Mouse (Mus musculus): ENCODE data around the gene Fkbp11. TPM values are rescaled to one million over a fixed set of nuclear protein-coding genes. Genes with fewer than 3 reads are reported as not detected.

The Fkbp11 gene
- polyA plus RNA-seq, 1 experiment from 2014 or later, result 24.3 TPM

GRCm38 (mm10) chr15:98699190-98700105 lies 28.6 kb downstream of the Fkbp11 start:
- 5% methylated on average over 40 of the region's 40 CpGs for WGBS
- Histone ChIP-seq H3K4me2 (ENCODE audit: low read depth, severe bottlenecking) (peak overlapping the region; percentile 54), H3K4me1 (ENCODE audit: control insufficient read depth, insufficient read depth, low read length) (0 out of 2 replicates have a peak, but pooled peaks cover 3% of the 10 kb centered on the region), H3K27me3 (ENCODE audit: control insufficient read depth, insufficient read depth, low read length) (peaks cover 19% of the 10 kb centered on the region), H3K4me3 (ENCODE audit: low read depth, low read length) (peak overlapping the region; percentile 25; the same call in 1 of the 2 replicates), H3K9ac (ENCODE audit: low read length) (peak overlapping the region; percentile 34; the same call in 1 of the 2 replicates), H3K27ac (replicated peaks; ENCODE audit: low read depth, low read length) (no peak overlapping the region), H3K36me3 (ENCODE audit: control insufficient read depth, insufficient read depth, low read length) (no peaks in the 10 kb centered on the region), H3K9me3 (ENCODE audit: control insufficient read depth, low read length) (no peaks in the 10 kb centered on the region)
- peak; percentile 93 for DNase-seq (ENCODE audit: low spot score)
- 0 out of 2 replicates have a peak, but pooled peaks have one; percentile 51 for ATAC-seq (ENCODE audit: insufficient number of reproducible peaks, low FRiP score, low TSS enrichment, low read depth)

GRCm38 (mm10) chr15:98696216-98696615 lies 31.8 kb downstream of the Fkbp11 start:
- Histone ChIP-seq H3K4me1 (ENCODE audit: control insufficient read depth, insufficient read depth, low read length) (0 out of 2 replicates have a peak, but pooled peaks cover 3% of the 10 kb centered on the region), H3K27me3 (ENCODE audit: control insufficient read depth, insufficient read depth, low read length) (peaks cover 16% of the 10 kb centered on the region), H3K4me2 (ENCODE audit: low read depth, severe bottlenecking) (no peak overlapping the region), H3K9ac (ENCODE audit: low read length) (no peak overlapping the region), H3K4me3 (ENCODE audit: low read depth, low read length) (no peak overlapping the region), H3K9me3 (ENCODE audit: control insufficient read depth, low read length) (no peaks in the 10 kb centered on the region), H3K36me3 (ENCODE audit: control insufficient read depth, insufficient read depth, low read length) (no peaks in the 10 kb centered on the region), H3K27ac (replicated peaks; ENCODE audit: low read depth, low read length) (no peak overlapping the region)
- ATAC-seq (ENCODE audit: insufficient number of reproducible peaks, low FRiP score, low TSS enrichment, low read depth) (no peak), DNase-seq (ENCODE audit: low spot score) (no peak)
- 57% methylated on average over 8 of the region's 8 CpGs for WGBS

- DNase-seq (ENCODE audit: low spot score) (no peak), ATAC-seq (ENCODE audit: insufficient number of reproducible peaks, low FRiP score, low TSS enrichment, low read depth) (no peak)
- Histone ChIP-seq H3K27ac (replicated peaks; ENCODE audit: low read depth, low read length) (no peak overlapping the region), H3K36me3 (ENCODE audit: control insufficient read depth, insufficient read depth, low read length) (no peaks in the 10 kb centered on the region), H3K4me1 (ENCODE audit: control insufficient read depth, insufficient read depth, low read length) (0 out of 2 replicates have a peak, but pooled peaks cover 3% of the 10 kb centered on the region), H3K9me3 (ENCODE audit: control insufficient read depth, low read length) (no peaks in the 10 kb centered on the region), H3K4me3 (ENCODE audit: low read depth, low read length) (no peak overlapping the region), H3K27me3 (ENCODE audit: control insufficient read depth, insufficient read depth, low read length) (peaks cover 11% of the 10 kb centered on the region), H3K4me2 (ENCODE audit: low read depth, severe bottlenecking) (no peak overlapping the region), H3K9ac (ENCODE audit: low read length) (0 out of 2 replicates have a peak overlapping the region, but pooled peaks have one; percentile 7)
- 49% methylated on average over 9 of the region's 9 CpGs for WGBS
Observed at GRCm38 (mm10) chr15:98695726-98696125, 32.3 kb downstream of the Fkbp11 start.

- Histone ChIP-seq H3K4me3 (ENCODE audit: low read depth, low read length) (no peak overlapping the region), H3K9me3 (ENCODE audit: control insufficient read depth, low read length) (no peaks in the 10 kb centered on the region), H3K27me3 (ENCODE audit: control insufficient read depth, insufficient read depth, low read length) (no peaks in the 10 kb centered on the region), H3K9ac (ENCODE audit: low read length) (no peak overlapping the region), H3K4me2 (ENCODE audit: low read depth, severe bottlenecking) (no peak overlapping the region), H3K4me1 (ENCODE audit: control insufficient read depth, insufficient read depth, low read length) (no peaks in the 10 kb centered on the region), H3K36me3 (ENCODE audit: control insufficient read depth, insufficient read depth, low read length) (no peaks in the 10 kb centered on the region), H3K27ac (replicated peaks; ENCODE audit: low read depth, low read length) (no peak overlapping the region)
- ATAC-seq (ENCODE audit: insufficient number of reproducible peaks, low FRiP score, low TSS enrichment, low read depth) (no peak), DNase-seq (ENCODE audit: low spot score) (no peak)
- WGBS, result 59% methylated on average over 11 of the region's 11 CpGs
Observed at GRCm38 (mm10) chr15:98692171-98692715, 35.8 kb downstream of the Fkbp11 start.

- Histone ChIP-seq H3K27me3 (ENCODE audit: control insufficient read depth, insufficient read depth, low read length) (no peaks in the 10 kb centered on the region), H3K9ac (ENCODE audit: low read length) (no peak overlapping the region), H3K4me3 (ENCODE audit: low read depth, low read length) (no peak overlapping the region), H3K9me3 (ENCODE audit: control insufficient read depth, low read length) (no peaks in the 10 kb centered on the region), H3K27ac (replicated peaks; ENCODE audit: low read depth, low read length) (no peak overlapping the region), H3K4me1 (ENCODE audit: control insufficient read depth, insufficient read depth, low read length) (no peaks in the 10 kb centered on the region), H3K36me3 (ENCODE audit: control insufficient read depth, insufficient read depth, low read length) (no peaks in the 10 kb centered on the region), H3K4me2 (ENCODE audit: low read depth, severe bottlenecking) (no peak overlapping the region)
- DNase-seq (ENCODE audit: low spot score), result no peak
- 43% methylated on average over 7 of the region's 7 CpGs for WGBS
- ATAC-seq (ENCODE audit: insufficient number of reproducible peaks, low FRiP score, low TSS enrichment, low read depth), result no peak
Observed at GRCm38 (mm10) chr15:98691486-98692147, 36.4 kb downstream of the Fkbp11 start.

GRCm38 (mm10) chr15:98689682-98690081 lies 38.3 kb downstream of the Fkbp11 start:
- Histone ChIP-seq H3K4me2 (ENCODE audit: low read depth, severe bottlenecking) (no peak overlapping the region), H3K4me3 (ENCODE audit: low read depth, low read length) (no peak overlapping the region), H3K9me3 (ENCODE audit: control insufficient read depth, low read length) (no peaks in the 10 kb centered on the region), H3K27me3 (ENCODE audit: control insufficient read depth, insufficient read depth, low read length) (no peaks in the 10 kb centered on the region), H3K4me1 (ENCODE audit: control insufficient read depth, insufficient read depth, low read length) (no peaks in the 10 kb centered on the region), H3K36me3 (ENCODE audit: control insufficient read depth, insufficient read depth, low read length) (no peaks in the 10 kb centered on the region), H3K9ac (ENCODE audit: low read length) (no peak overlapping the region), H3K27ac (replicated peaks; ENCODE audit: low read depth, low read length) (no peak overlapping the region)
- no peak for DNase-seq (ENCODE audit: low spot score)
- 84% methylated on average over 2 of the region's 2 CpGs for WGBS
- ATAC-seq (ENCODE audit: insufficient number of reproducible peaks, low FRiP score, low TSS enrichment, low read depth), result no peak

GRCm38 (mm10) chr15:98685926-98686325 lies 42.1 kb downstream of the Fkbp11 start:
- H3K27me3 ChIP-seq (ENCODE audit: control insufficient read depth, insufficient read depth, low read length), result no peaks in the 10 kb centered on the region
- no peak overlapping the region for H3K27ac ChIP-seq (replicated peaks; ENCODE audit: low read depth, low read length)
- no peaks in the 10 kb centered on the region for H3K36me3 ChIP-seq (ENCODE audit: control insufficient read depth, insufficient read depth, low read length)
- ATAC-seq (ENCODE audit: insufficient number of reproducible peaks, low FRiP score, low TSS enrichment, low read depth), result no peak
- H3K4me3 ChIP-seq (ENCODE audit: low read depth, low read length), result no peak overlapping the region
- H3K9ac ChIP-seq (ENCODE audit: low read length), result no peak overlapping the region
- no peak overlapping the region for H3K4me2 ChIP-seq (ENCODE audit: low read depth, severe bottlenecking)
- H3K4me1 ChIP-seq (ENCODE audit: control insufficient read depth, insufficient read depth, low read length), result no peaks in the 10 kb centered on the region
- H3K9me3 ChIP-seq (ENCODE audit: control insufficient read depth, low read length), result no peaks in the 10 kb centered on the region
- no peak for DNase-seq (ENCODE audit: low spot score)
- WGBS, result 69% methylated on average over 3 of the region's 3 CpGs

GRCm38 (mm10) chr15:98683746-98684145 lies 44.3 kb downstream of the Fkbp11 start:
- Histone ChIP-seq H3K4me3 (ENCODE audit: low read depth, low read length) (no peak overlapping the region), H3K9me3 (ENCODE audit: control insufficient read depth, low read length) (no peaks in the 10 kb centered on the region), H3K27me3 (ENCODE audit: control insufficient read depth, insufficient read depth, low read length) (no peaks in the 10 kb centered on the region), H3K9ac (ENCODE audit: low read length) (no peak overlapping the region), H3K4me1 (ENCODE audit: control insufficient read depth, insufficient read depth, low read length) (no peaks in the 10 kb centered on the region), H3K27ac (replicated peaks; ENCODE audit: low read depth, low read length) (no peak overlapping the region), H3K4me2 (ENCODE audit: low read depth, severe bottlenecking) (no peak overlapping the region), H3K36me3 (ENCODE audit: control insufficient read depth, insufficient read depth, low read length) (no peaks in the 10 kb centered on the region)
- WGBS, result 86% methylated on average over 1 of the region's 1 CpGs
- ATAC-seq (ENCODE audit: insufficient number of reproducible peaks, low FRiP score, low TSS enrichment, low read depth) (no peak), DNase-seq (ENCODE audit: low spot score) (no peak)

Data from limb, embryonic 11.5 days (tissue).